Mouse (Mus musculus): ENCODE measurements around the gene Dtd1.

The Dtd1 gene

DNA sequence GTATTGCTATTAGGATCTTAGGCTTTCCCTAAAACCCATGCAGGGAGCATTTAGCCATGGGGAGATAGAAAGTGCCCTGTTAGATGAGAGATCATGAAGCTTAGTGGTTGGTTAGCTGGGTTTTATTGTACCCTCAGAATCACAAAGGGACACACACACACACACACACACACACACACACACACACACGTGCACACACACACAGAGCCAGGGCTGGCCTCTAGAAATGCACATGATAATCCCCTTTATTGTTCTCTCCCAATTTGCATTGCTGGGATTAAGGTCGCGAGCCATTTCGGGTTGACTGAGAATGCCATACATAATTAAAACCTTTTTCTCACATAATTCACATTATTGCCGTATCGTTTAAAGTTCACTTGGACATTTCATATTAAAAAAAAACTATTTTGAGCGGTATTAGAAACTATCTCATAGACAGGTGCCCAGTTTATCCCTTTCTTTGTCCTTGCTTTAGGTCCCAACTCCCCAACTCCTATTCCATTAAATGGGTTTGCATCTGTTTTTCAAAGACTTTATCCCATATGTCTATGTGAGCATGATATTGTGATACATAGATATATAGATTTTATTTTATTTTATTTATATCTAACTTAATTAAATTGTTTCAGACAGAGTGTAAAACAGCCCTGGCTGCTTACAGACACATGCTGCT, 164.6 kb downstream of the Dtd1 start:
- DNase-seq (ENCODE audit: extremely low spot score, low read depth, low spot score): no peak

DNA sequence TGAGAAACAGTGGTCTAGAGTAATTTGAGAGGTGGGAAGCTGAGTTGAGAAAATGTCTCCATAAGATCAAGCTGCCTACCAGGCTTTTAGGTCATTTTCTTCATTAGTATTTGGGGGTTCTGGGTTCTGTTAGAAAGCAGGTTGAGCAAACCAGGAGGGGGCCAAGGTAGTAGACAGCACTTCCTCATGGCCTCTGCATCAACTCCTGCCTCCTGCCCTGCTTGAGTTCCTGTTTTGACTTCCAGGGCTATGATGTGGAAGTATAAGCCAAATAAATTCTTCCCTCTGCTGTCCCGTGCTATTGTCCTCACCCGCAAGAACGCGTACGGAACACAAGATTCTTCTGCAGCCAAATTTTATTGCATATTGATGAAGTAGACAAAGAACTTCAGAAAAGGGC, 165.5 kb downstream of the Dtd1 start:
- DNase-seq (ENCODE audit: extremely low spot score, low read depth, low spot score): no peak

DNA sequence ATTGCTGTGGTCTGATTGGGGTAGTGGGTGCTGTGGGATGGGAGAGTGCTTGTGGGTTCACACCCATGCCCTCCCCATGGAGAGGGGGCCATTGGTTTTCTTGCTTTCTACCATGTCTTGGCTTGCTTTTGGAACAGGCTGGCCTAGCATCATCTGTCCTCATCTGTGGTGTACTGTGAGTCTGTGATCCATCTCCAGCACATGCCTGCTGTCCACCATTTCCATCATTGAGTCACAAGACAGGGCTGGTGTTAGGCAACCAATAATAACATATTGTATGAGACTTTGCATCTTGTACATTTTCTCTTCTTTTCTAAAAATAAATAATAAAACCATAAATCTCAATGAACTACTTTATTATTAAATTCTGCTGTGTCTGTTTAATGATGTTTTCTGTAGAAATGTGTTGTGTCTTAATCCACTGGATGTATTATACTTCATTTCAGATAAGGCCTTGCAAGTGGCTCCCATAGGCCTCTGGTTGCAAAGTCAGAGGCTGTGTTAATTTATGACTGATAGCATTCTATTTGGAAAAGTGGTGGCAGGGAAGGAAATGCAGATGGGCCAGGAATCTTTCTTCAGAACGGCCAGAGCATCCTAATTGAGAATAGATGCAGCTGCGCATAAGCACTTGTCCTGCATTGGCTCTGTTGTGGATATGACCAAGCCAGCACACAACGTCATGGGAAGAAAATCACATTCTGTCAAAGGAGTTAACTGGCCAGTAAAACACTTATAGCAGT, 168.8 kb downstream of the Dtd1 start:
- DNase-seq (ENCODE audit: extremely low spot score, low read depth, low spot score): no peak

DNA sequence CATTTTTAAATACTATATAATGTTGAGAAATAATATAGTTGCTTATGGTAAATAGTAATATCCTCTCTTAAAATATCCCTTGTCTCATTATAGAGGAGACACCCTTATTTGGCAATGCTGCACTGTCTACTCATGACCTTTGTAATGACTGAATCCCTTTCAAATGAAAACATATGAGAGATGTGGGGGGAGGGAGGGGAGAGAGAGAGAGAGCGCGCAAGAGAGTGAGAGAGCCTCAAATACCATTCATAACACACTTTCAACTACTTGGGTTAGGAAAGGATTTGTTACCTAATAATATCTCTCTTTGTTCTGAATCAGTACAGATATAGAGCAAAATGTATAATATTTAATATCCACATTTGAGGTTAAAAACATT, 169.4 kb downstream of the Dtd1 start:
- no peak for DNase-seq (ENCODE audit: extremely low spot score, low read depth, low spot score)

DNA sequence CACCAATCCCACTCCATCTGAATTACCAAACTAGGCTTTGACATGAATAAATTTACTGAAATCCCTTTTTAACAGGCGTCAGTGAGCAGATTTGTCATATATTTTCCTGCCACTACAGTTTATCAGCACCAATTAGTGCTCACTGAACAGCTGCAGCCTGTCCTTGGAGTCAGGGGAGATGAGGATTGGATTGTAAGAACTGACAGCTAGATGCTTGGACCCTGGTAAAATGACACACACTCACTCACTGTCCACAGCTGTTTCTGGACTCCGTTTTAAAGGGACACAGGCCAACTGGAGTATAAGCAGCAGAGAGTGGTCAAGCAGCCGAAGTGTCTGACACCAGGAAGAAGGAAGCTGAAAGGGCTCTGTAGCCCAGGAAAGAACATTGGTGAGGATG, 169.9 kb downstream of the Dtd1 start:
- DNase-seq (ENCODE audit: extremely low spot score, low read depth, low spot score): no peak

GRCm38 (mm10) chr2:144770452-144770941, 170.8 kb downstream of the Dtd1 start:
- DNase-seq (ENCODE audit: extremely low spot score, low read depth, low spot score): no peak

GRCm38 (mm10) chr2:144771841-144772240, 172.1 kb downstream of the Dtd1 start:
- no peak for DNase-seq (ENCODE audit: extremely low spot score, low read depth, low spot score)

DNA sequence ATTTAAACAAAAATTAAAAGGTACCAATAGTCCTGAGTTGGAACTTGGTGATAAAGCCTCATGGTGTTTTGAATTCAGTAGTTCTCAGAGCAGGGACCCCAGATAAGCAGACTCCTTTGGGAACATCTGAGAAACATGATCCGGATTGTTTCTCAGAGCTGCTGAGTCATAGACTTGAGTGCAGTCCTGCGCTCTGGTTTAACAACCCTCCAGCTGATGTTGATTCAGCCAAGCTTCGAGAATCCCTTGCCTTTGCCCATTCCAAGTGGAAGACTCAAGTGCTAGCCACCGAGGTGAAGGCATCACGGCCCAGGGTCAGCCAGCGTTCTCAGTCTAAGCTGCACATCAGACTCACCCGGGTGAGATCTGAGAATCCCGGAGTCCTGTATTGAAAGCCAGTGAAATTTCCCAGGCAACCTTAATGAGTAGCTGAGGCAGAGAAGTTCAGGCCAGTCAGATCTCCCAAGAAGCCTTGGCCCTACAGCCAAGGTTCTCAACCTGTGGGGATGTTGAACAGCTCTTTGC, 175.0 kb downstream of the Dtd1 start:
- no peak for DNase-seq (ENCODE audit: extremely low spot score, low read depth, low spot score)

DNA sequence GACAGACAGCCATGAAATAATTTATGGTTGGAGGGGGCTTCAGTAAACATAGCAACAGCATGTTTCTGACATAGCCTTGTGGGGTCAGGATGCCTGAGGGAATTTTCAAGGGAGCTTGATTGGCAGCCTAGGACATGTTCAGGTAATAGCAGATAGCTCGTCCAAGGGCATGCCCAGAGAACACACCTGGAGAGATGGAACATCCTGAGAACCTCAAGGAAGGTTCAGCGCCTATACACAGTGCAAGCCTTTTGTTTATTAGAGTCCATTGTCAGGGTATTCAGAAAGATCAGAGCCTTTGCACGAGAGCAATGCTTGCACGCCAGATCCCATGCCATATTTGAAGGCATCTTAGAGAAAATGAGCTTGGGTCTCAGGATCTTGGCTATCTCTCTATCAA, 175.9 kb downstream of the Dtd1 start:
- no peak for DNase-seq (ENCODE audit: extremely low spot score, low read depth, low spot score)

DNA sequence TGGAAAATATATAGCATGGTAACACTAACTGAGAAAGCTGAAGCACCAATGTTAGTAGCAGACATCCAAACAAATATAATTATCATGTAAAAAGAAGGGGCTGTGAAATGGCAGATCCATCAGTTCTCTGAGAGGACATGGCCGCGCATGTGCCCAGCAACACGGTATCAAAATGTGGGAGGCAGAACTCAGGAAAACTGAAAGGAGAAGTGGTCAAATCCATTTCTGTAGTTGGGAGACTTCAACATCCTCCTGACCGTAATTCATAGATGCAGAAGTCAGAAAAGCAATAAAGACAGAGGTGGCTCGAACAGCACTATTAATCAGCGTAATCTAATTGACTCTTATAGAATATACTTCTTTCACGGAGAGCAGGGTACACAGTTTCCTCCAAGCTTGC, 179.6 kb downstream of the Dtd1 start:
- DNase-seq (ENCODE audit: extremely low spot score, low read depth, low spot score): no peak

GRCm38 (mm10) chr2:144780731-144781130, 181.0 kb downstream of the Dtd1 start:
- no peak for DNase-seq (ENCODE audit: extremely low spot score, low read depth, low spot score)

- DNase-seq (ENCODE audit: extremely low spot score, low read depth, low spot score): no peak
Observed at GRCm38 (mm10) chr2:144781871-144782270, 182.2 kb downstream of the Dtd1 start.

DNA sequence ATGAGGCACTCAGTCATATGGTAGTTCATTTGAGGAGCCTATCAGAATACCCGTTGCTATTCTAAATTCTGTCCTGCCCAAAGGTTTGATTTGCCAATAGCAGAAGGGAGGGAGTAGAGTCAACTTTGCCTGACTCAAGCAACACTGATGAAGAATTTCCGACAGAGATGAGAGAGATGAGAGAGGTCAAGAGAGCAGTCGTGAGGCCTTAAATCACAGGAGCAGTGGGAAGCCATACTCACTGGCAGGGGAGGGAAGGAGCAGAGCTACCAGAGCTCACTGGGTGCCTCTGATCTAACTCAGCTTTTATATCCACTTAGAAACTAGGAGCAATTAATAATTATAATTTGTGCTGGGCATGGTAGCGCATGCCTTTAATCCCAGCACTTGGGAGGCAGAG, 182.8 kb downstream of the Dtd1 start:
- no peak for DNase-seq (ENCODE audit: extremely low spot score, low read depth, low spot score)

DNA sequence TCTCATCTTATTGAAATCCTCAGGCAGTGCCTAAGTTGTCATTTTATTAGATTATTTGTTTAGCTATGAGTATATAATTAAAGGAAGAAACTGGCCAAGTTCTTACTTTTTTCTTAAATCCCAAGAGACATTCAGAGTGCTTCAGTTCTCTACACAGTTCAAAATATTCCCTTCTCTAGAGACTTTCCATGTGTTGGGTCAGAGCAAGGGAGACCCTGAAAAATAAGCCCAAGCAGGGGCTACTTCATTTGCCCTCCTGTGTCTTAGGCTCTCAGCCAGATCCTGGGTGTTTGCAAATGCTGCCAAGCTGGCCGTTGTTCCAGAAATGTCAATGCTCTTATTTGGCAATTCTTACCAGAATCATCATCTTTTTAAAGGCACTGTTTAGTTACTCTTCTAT, 183.5 kb downstream of the Dtd1 start:
- DNase-seq (ENCODE audit: extremely low spot score, low read depth, low spot score): no peak

GRCm38 (mm10) chr2:144783831-144784230, 184.1 kb downstream of the Dtd1 start:
- no peak for DNase-seq (ENCODE audit: extremely low spot score, low read depth, low spot score)

DNA sequence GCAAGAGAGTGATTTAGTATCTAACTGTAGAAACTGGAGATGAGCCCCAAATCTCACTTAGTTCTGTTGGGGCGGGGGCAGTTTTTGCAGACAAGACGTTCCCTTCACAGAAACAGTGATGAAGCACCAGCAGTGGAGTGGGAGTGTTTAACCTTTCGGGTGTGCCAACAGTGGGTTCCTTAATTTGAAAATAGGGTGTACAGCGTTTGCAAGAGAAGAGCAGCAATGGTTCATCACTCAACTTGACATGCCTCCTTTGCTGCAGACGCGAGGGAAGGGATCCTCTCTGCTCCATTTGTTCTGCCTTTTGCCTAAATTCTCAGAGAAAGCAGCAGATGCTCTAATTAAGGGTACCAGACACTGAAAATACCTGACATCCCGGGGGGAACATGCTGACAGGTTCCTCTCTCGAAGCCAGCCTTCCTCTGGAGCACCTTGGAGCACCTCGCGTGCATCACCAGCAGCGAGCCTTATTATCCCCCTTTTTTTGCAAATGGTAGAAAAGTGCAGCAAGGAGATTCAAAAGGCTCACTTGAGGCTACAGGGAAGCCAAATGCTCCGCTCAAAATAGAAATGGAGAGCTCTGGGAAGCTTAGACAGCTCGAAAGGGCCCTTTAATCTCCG, 192.1 kb downstream of the Dtd1 start:
- DNase-seq (ENCODE audit: extremely low spot score, low read depth, low spot score): no peak

DNA sequence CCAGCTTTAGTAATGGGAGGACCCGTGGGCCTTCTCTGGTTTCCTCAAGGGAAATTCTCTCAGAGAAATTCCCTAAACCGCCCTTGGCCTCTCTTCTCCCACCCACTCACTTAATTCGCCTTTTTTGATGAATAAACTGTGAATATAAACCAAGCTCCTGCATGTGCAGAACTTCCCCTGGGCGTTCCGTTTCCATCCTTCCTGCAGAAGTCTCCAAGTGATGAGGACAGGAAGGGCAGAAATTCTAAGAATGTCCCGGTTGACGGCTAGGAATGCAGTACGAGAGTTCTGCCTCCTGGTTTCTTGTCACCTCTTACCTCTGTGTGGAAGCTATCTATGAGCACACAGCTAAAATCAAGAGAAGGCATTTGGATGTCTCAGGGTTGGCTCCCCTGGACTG, 197.8 kb downstream of the Dtd1 start:
- no peak for DNase-seq (ENCODE audit: extremely low spot score, low read depth, low spot score)

- DNase-seq (ENCODE audit: extremely low spot score, low read depth, low spot score): no peak
Observed at GRCm38 (mm10) chr2:144807766-144808754, 208.4 kb downstream of the Dtd1 start.
